Mouse (Mus musculus): Measurements from ENCODE around the gene Sec14l1.

- TF ChIP-seq CTCF (conservative IDR thresholded peaks at IDR 0.05; ENCODE audit: low read length) (no peak), NANOG (IDR thresholded peaks at IDR 0.05; ENCODE audit: borderline replicate concordance, low read length) (no peak)
These were observed 23.3 kb downstream of the Sec14l1 start for GRCm38 (mm10) chr11:117138213-117138761.
